Mouse (Mus musculus) liver, embryonic 11.5 days (tissue): Measurements from ENCODE around the gene Dclk1. TPM values are rescaled to one million over a fixed set of nuclear protein-coding genes. Genes with fewer than 3 reads are reported as not detected.

ENCODE experiments used
- ATAC-seq: fragments of 200-750 bp; cut with Nextera tagmentation; replicated peaks from 2 replicates; pipeline ENCODE4 v1.8.0; 2017; ENCODE audit warnings: moderate number of reproducible peaks, mild to moderate bottlenecking, moderate TSS enrichment, moderate library complexity; ENCODE audit not compliant: low FRiP score
- DNase-seq: peaks from one replicate; pipeline ENCODE4 v3.0.0-alpha.2; 2017; ENCODE audit warnings: low spot score
- H3K27ac ChIP-seq: fragments of 300-500 bp; sonication (generic); 2 replicates; pipeline ENCODE4 v1.5.1; 2014; ENCODE audit warnings: mild to moderate bottlenecking, low read depth, low read length, control low read depth
- H3K27me3 ChIP-seq: fragments of 300-500 bp; sonication (generic); replicated peaks from 2 replicates; pipeline ENCODE4 v1.6.1; 2014; ENCODE audit warnings: low read length, mixed read lengths; ENCODE audit not compliant: control insufficient read depth, insufficient read depth
- H3K36me3 ChIP-seq: fragments of 300-500 bp; sonication (generic); 2 replicates; pipeline ENCODE4 v1.6.1; 2014; ENCODE audit warnings: mild to moderate bottlenecking, low read length, moderate library complexity, mixed read lengths; ENCODE audit not compliant: control insufficient read depth, insufficient read depth
- H3K4me1 ChIP-seq: fragments of 300-500 bp; sonication (generic); replicated peaks from 2 replicates; pipeline ENCODE4 v1.6.1; 2014; ENCODE audit warnings: low read length, mixed read lengths; ENCODE audit not compliant: control insufficient read depth, insufficient read depth
- H3K4me2 ChIP-seq: fragments of 300-500 bp; sonication (generic); 2 replicates; pipeline ENCODE4 v1.6.1; 2014; ENCODE audit warnings: mild to moderate bottlenecking, control low read depth, moderate library complexity
- H3K4me3 ChIP-seq: fragments of 300-500 bp; sonication (generic); 2 replicates; pipeline ENCODE4 v1.5.1; 2014; ENCODE audit warnings: low read depth, low read length, control low read depth
- H3K9ac ChIP-seq: fragments of 300-500 bp; sonication (generic); 2 replicates; pipeline ENCODE4 v1.6.1; 2014; ENCODE audit warnings: low read depth, low read length, control low read depth
- H3K9me3 ChIP-seq: fragments of 300-500 bp; sonication (generic); 2 replicates; pipeline ENCODE4 v1.6.1; 2016; ENCODE audit warnings: low read length, inconsistent platforms, mixed read lengths; ENCODE audit not compliant: control insufficient read depth
- WGBS: fragments of 180-500 bp; shearing (Covaris S2); extraction: QIAGEN DNeasy Blood & Tissue Kit; methylation state at CpG from one replicate; pipeline ENCODE4 v1.1.7; 2014; 5-methylcytosine and 5-hydroxymethylcytosine counted together
- polyA plus RNA-seq: library from polyadenylated mRNA; unstranded; fragments of >200 nt; fragmentation: Nextera tagmentation; extraction: Ambion mirVana; gene quantifications from 2 replicates; pipeline ENCODE4 v1.2.1, GENCODE M21; 2014

The Dclk1 gene
- polyA plus RNA-seq, 1 experiment from 2014 or later, result 3.3 TPM

GRCm38 (mm10) chr3:55378591-55378990 lies 136.4 kb downstream of the Dclk1 start:
- Histone ChIP-seq H3K27ac (no peak overlapping the region), H3K4me3 (no peak overlapping the region), H3K4me2 (no peak overlapping the region), H3K4me1 (no peaks in the 10 kb centered on the region), H3K36me3 (no peaks in the 10 kb centered on the region), H3K9me3 (no peaks in the 10 kb centered on the region), H3K27me3 (no peaks in the 10 kb centered on the region), H3K9ac (no peak overlapping the region)
- ATAC-seq, result no peak
- WGBS, result 88% methylated on average over 6 of the region's 6 CpGs
- no peak for DNase-seq

DNA sequence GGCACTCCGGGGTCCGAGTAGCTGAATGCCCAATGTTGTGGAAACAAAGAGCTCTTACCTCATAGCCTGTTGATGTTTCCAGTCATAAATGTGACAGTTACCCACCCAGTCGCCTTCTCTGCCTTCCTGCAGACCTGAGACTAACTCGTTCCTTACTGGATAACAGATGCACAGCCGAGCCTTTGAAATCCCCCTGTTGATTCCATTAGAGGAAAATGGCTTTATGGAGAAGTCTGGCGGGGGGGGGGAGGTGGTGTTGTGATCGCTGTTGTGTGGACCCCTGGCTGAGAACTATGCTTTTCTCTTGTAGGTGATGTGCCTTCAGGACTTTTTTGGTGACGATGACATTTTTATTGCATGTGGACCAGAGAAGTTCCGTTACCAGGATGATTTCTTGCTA lies 138.3 kb downstream of the Dclk1 start:
- no peak overlapping the region for H3K4me2 ChIP-seq
- H3K27ac ChIP-seq, result no peak overlapping the region
- no peaks in the 10 kb centered on the region for H3K4me1 ChIP-seq
- H3K9me3 ChIP-seq, result no peaks in the 10 kb centered on the region
- DNase-seq (no peak), ATAC-seq (no peak)
- H3K27me3 ChIP-seq, result no peaks in the 10 kb centered on the region
- no peaks in the 10 kb centered on the region for H3K36me3 ChIP-seq
- 66% methylated on average over 9 of the region's 9 CpGs for WGBS
- H3K9ac ChIP-seq, result no peak overlapping the region
- no peak overlapping the region for H3K4me3 ChIP-seq

DNA sequence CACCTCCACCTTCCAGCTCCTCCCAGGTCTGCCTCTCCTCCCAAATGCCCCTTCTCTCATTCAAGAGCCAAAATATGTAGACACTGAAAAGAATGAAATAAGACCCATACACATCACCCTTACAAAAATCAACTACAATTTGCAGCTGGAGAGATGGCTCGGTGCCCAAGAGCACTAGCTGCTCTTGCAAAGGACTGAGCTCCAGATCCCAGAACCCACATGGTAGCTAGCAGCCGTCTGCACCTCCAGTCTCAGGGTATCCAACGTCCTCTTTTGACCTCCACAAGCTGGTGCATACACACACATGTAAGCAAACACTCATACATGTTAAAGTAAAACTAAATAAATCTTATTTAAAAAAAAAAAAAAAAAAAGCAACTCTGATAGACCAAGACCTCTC lies 150.4 kb downstream of the Dclk1 start:
- H3K9me3 ChIP-seq, result no peaks in the 10 kb centered on the region
- H3K27ac ChIP-seq, result no peak overlapping the region
- H3K36me3 ChIP-seq, result no peaks in the 10 kb centered on the region
- ATAC-seq, result no peak
- H3K4me1 ChIP-seq, result no peaks in the 10 kb centered on the region
- H3K4me2 ChIP-seq, result no peak overlapping the region
- no peak for DNase-seq
- no peak overlapping the region for H3K4me3 ChIP-seq
- WGBS, result 66% methylated on average over 3 of the region's 3 CpGs
- H3K9ac ChIP-seq, result no peak overlapping the region
- no peaks in the 10 kb centered on the region for H3K27me3 ChIP-seq

DNA sequence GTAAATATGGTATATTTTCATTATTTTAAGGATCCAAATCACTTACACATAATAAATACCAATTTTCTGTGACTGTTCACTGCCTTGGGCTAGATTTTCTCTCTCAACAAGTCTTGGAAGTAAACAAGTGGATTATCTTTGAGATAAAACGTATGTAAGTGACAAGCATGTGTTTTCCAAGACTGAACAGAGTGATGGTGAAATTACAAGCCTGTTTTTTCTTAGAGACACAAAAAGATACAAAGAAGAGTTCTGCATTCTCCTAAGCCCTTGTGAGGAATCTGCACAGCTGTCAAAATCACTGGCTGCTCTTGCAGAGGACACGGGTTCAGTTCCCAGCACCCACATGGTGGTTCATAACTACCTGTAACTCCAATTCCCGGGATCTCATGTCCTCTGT lies 151.4 kb downstream of the Dclk1 start:
- no peak for DNase-seq
- H3K9ac ChIP-seq, result no peak overlapping the region
- WGBS, result 60% methylated on average over 3 of the region's 3 CpGs
- no peak overlapping the region for H3K27ac ChIP-seq
- H3K27me3 ChIP-seq, result no peaks in the 10 kb centered on the region
- no peak overlapping the region for H3K4me2 ChIP-seq
- H3K9me3 ChIP-seq, result no peaks in the 10 kb centered on the region
- no peaks in the 10 kb centered on the region for H3K36me3 ChIP-seq
- H3K4me1 ChIP-seq, result no peaks in the 10 kb centered on the region
- ATAC-seq, result no peak
- no peak overlapping the region for H3K4me3 ChIP-seq

DNA sequence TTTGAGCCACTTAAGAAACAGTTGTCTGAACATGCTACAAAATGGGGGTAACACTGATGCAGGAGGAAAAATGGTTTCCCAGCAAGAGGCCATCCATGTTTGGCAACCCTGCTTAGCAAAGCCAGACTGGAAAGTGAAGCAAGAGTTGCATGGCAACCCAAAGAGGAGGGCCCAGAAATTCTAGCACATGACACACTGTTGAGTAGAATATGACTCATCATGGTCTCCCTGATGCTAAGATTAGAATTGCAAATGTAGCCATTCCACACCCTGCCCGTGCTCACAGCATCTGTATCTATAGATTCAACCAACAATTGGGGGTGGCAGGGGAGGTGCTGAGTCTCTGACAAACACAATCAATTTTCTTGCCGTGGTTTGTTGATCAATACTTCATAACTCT lies 154.6 kb downstream of the Dclk1 start:
- no peaks in the 10 kb centered on the region for H3K36me3 ChIP-seq
- H3K27ac ChIP-seq, result no peak overlapping the region
- no peak overlapping the region for H3K9ac ChIP-seq
- no peaks in the 10 kb centered on the region for H3K4me1 ChIP-seq
- ATAC-seq (no peak), DNase-seq (no peak)
- H3K27me3 ChIP-seq, result no peaks in the 10 kb centered on the region
- WGBS, result 66% methylated on average over 2 of the region's 2 CpGs
- H3K4me3 ChIP-seq, result no peak overlapping the region
- no peak overlapping the region for H3K4me2 ChIP-seq
- no peaks in the 10 kb centered on the region for H3K9me3 ChIP-seq

DNA sequence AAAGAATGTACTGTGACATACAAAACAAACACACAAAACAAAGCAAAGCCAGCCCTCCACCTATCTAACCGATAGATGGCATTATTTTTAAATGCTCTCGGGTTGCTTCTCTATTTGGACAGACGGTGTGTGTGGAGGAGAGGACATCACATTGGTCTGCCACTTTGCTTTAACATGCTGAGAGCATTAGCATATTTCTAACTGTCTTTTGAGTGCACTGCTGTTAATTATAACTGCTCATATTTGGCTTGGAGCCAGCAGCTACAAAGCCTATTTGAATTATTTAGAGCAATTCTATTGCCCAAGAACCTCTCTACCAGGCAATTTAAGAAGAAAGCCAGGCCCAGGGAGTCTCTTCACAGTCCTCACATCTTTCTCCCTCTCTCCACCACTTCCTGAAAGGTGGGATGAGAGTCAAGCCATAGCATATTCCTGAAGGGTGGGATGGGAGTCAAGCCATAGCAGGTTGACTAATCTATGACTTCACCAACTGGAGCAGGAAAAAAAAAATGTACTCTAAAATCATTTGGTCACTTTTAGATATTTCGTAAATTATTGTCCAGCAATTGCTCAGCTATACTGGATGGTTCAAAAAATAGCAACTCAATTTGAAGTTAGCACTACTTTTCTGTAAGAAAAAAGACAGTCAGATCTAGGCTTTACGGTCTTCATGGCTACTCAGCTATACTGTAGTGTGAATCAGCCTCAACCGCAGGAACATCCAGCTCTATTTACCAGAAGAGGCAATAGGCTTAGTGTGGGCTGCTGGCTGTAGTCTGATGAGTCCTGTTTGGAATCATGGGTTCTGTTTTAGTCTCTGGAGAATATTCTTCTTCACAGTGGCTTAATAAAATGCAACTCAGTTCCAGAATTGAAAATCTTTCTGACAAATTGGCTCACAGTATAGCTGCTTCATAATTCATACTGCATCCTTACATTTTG lies 155.9 kb downstream of the Dclk1 start:
- no peak overlapping the region for H3K27ac ChIP-seq
- H3K9ac ChIP-seq, result no peak overlapping the region
- H3K4me2 ChIP-seq, result no peak overlapping the region
- ATAC-seq, result no peak
- WGBS, result 87% methylated on average over 6 of the region's 6 CpGs
- no peaks in the 10 kb centered on the region for H3K9me3 ChIP-seq
- H3K4me3 ChIP-seq, result no peak overlapping the region
- no peaks in the 10 kb centered on the region for H3K36me3 ChIP-seq
- no peaks in the 10 kb centered on the region for H3K4me1 ChIP-seq
- H3K27me3 ChIP-seq, result no peaks in the 10 kb centered on the region
- DNase-seq, result no peak

DNA sequence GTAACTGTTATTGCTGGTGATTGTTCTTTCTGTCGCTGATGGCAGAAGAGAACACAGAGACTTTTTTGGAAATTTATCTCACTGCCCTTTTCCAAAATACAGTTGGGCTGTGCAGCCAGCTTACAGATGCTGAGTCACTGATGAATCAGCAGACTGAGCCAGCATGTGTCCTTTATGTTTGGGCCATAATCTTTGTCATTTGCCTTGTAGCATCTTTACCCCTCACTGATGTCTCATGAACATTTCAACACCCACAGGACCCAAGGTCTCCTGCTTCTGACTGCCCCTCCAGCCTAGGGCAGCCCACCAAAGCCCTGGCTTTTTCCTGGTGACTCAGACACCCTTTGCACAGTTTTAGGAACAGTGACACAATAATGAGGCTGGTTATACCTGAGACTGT lies 159.1 kb downstream of the Dclk1 start:
- ATAC-seq, result no peak
- Histone ChIP-seq H3K27me3 (no peaks in the 10 kb centered on the region), H3K9me3 (no peaks in the 10 kb centered on the region), H3K36me3 (no peaks in the 10 kb centered on the region), H3K4me1 (no peaks in the 10 kb centered on the region), H3K4me3 (no peak overlapping the region), H3K9ac (no peak overlapping the region), H3K27ac (no peak overlapping the region), H3K4me2 (no peak overlapping the region)
- 73% methylated on average over 1 of the region's 1 CpGs for WGBS
- no peak for DNase-seq

- ATAC-seq (no peak), DNase-seq (no peak)
- WGBS, result 92% methylated on average over 7 of the region's 7 CpGs
- Histone ChIP-seq H3K9ac (no peak overlapping the region), H3K4me1 (no peaks in the 10 kb centered on the region), H3K27me3 (no peaks in the 10 kb centered on the region), H3K36me3 (no peaks in the 10 kb centered on the region), H3K4me3 (no peak overlapping the region), H3K27ac (no peak overlapping the region), H3K9me3 (no peaks in the 10 kb centered on the region; the same call in 1 of the 2 replicates), H3K4me2 (no peak overlapping the region)
These were observed 162.6 kb downstream of the Dclk1 start for GRCm38 (mm10) chr3:55404751-55405150.

DNA sequence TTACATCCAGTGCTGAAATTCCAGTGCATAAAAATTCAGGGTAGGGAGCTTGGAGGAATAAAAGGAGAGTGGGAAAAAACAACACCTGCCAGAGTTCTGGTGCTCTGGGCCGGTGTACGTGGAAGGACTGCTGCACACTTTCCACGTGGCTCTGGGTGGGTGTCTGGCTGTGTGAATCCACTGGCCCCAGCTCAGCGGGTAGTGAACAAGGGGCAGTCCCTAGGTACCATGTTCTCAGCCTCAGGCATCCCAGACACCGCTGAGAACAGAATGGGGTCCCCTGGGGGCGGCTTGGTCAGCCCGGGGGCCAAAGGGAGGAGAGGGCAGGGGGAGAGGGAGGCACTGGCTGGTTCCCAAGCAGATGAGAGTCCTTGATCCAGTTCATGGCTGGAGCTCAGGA lies 164.5 kb downstream of the Dclk1 start:
- Histone ChIP-seq H3K9ac (no peak overlapping the region), H3K4me2 (no peak overlapping the region), H3K4me3 (no peak overlapping the region), H3K9me3 (no peaks in the 10 kb centered on the region; the same call in 1 of the 2 replicates), H3K4me1 (no peaks in the 10 kb centered on the region), H3K27ac (no peak overlapping the region), H3K27me3 (no peaks in the 10 kb centered on the region), H3K36me3 (no peaks in the 10 kb centered on the region)
- no peak for DNase-seq
- WGBS, result 76% methylated on average over 7 of the region's 7 CpGs
- ATAC-seq, result no peak
